Mouse (Mus musculus): Measurements from ENCODE around the gene Ttll11. TPM values are rescaled to one million over a fixed set of nuclear protein-coding genes. Genes with fewer than 3 reads are reported as not detected.
A peak's percentile ranks its signal among the peaks of the same experiment; 100 is the strongest.

The Ttll11 gene
- total RNA-seq, 2 experiments from 2014 or later, result 1.7 to 2.1 TPM

GRCm38 (mm10) chr2:35972259-35973001, 7.3 kb downstream of the Ttll11 start:
- no peak for DNase-seq (ENCODE audit: low spot score)

GRCm38 (mm10) chr2:35965883-35966513, 13.7 kb downstream of the Ttll11 start:
- no peak for DNase-seq (ENCODE audit: low spot score)

GRCm38 (mm10) chr2:35963280-35963679, 16.4 kb downstream of the Ttll11 start:
- no peak for DNase-seq (ENCODE audit: low spot score)

- no peak for DNase-seq (ENCODE audit: low spot score)
These were observed 18.1 kb downstream of the Ttll11 start for GRCm38 (mm10) chr2:35961593-35962127.

GRCm38 (mm10) chr2:35957471-35958140, 22.1 kb downstream of the Ttll11 start:
- no peak for DNase-seq (ENCODE audit: low spot score)

- no peak for DNase-seq (ENCODE audit: low spot score)
These were observed 24.5 kb downstream of the Ttll11 start for GRCm38 (mm10) chr2:35955211-35955610.

GRCm38 (mm10) chr2:35952187-35952958, 27.3 kb downstream of the Ttll11 start:
- DNase-seq (ENCODE audit: low spot score), result no peak

- no peak for DNase-seq (ENCODE audit: low spot score)
These were observed 34.8 kb downstream of the Ttll11 start for GRCm38 (mm10) chr2:35944896-35945295.

GRCm38 (mm10) chr2:35942960-35943359, 36.8 kb downstream of the Ttll11 start:
- DNase-seq (ENCODE audit: low spot score), result no peak

GRCm38 (mm10) chr2:35935045-35935444, 44.7 kb downstream of the Ttll11 start:
- no peak for DNase-seq (ENCODE audit: low spot score)

- DNase-seq (ENCODE audit: low spot score), result no peak
These were observed 46.6 kb downstream of the Ttll11 start for GRCm38 (mm10) chr2:35933116-35933515.

GRCm38 (mm10) chr2:35931619-35932018, 48.1 kb downstream of the Ttll11 start:
- no peak for DNase-seq (ENCODE audit: low spot score)

- DNase-seq (ENCODE audit: low spot score), result peak; percentile 77
These were observed 49.1 kb downstream of the Ttll11 start for GRCm38 (mm10) chr2:35930498-35931149.

GRCm38 (mm10) chr2:35928133-35928532, 51.6 kb downstream of the Ttll11 start:
- DNase-seq (ENCODE audit: low spot score), result peak; percentile 74

- DNase-seq (ENCODE audit: low spot score), result no peak
These were observed 54.8 kb downstream of the Ttll11 start for GRCm38 (mm10) chr2:35924947-35925346.

- no peak for DNase-seq (ENCODE audit: low spot score)
These were observed 56.8 kb downstream of the Ttll11 start for GRCm38 (mm10) chr2:35922956-35923355.

- no peak for DNase-seq (ENCODE audit: low spot score)
These were observed 67.6 kb downstream of the Ttll11 start for GRCm38 (mm10) chr2:35912090-35912489.

GRCm38 (mm10) chr2:35911675-35912074, 68.0 kb downstream of the Ttll11 start:
- DNase-seq (ENCODE audit: low spot score), result no peak

- no peak for DNase-seq (ENCODE audit: low spot score)
These were observed 69.0 kb downstream of the Ttll11 start for GRCm38 (mm10) chr2:35910740-35911139.

GRCm38 (mm10) chr2:35909353-35909752, 70.4 kb downstream of the Ttll11 start:
- DNase-seq (ENCODE audit: low spot score), result no peak

- DNase-seq (ENCODE audit: low spot score), result no peak
These were observed 72.1 kb downstream of the Ttll11 start for GRCm38 (mm10) chr2:35907578-35907977.

Data from gastrocnemius, adult 18-20 months (tissue).